Mouse (Mus musculus): Measurements from ENCODE around the gene Cyp4f18.
"Not testable (repeated sequence)": the region's sequence is repeated elsewhere in the genome, so short reads cannot be mapped to it uniquely, and the experiment has no call there.

GRCm38 (mm10) chr8:72019022-72019421, 9.6 kb upstream of the Cyp4f18 start:
- TF ChIP-seq CTCF, EP300 (IDR thresholded peaks at IDR 0.05): not testable (repeated sequence)
